Mouse (Mus musculus): ENCODE data around the gene Dock1.

Dock1 gene

GRCm38 (mm10) chr7:135157571-135157970 lies 487.1 kb downstream of the Dock1 start:
- in situ Hi-C loops (cut with MboI, MseI), result loop anchor here (10.0 kb wide), 1 partner anchor 597 kb away; no protein-coding TSS in a partner anchor

GRCm38 (mm10) chr7:135158381-135158780 lies 487.9 kb downstream of the Dock1 start:
- in situ Hi-C loops (cut with MboI, MseI), result loop anchor here (10.0 kb wide), 1 partner anchor 596 kb away; no protein-coding TSS in a partner anchor

- in situ Hi-C loops (cut with MboI, MseI), result loop anchor here (10.0 kb wide), 1 partner anchor 595 kb away; no protein-coding TSS in a partner anchor
Measured at GRCm38 (mm10) chr7:135159606-135160005, 489.2 kb downstream of the Dock1 start.

- in situ Hi-C loops (cut with MboI, MseI), result no loop called here
Measured at GRCm38 (mm10) chr7:135165155-135165554, 494.7 kb downstream of the Dock1 start.

- in situ Hi-C loops (cut with MboI, MseI), result no loop called here
Measured at GRCm38 (mm10) chr7:135169936-135170335, 499.5 kb downstream of the Dock1 start.

GRCm38 (mm10) chr7:135172219-135172618 lies 501.8 kb downstream of the Dock1 start:
- in situ Hi-C loops (cut with MboI, MseI), result no loop called here

- in situ Hi-C loops (cut with MboI, MseI), result no loop called here
Measured at GRCm38 (mm10) chr7:135194190-135194589, 523.7 kb downstream of the Dock1 start.

- in situ Hi-C loops (cut with MboI, MseI), result no loop called here
Measured at GRCm38 (mm10) chr7:135195631-135196030, 525.2 kb downstream of the Dock1 start.

GRCm38 (mm10) chr7:135196828-135197227 lies 526.4 kb downstream of the Dock1 start:
- in situ Hi-C loops (cut with MboI, MseI), result no loop called here

GRCm38 (mm10) chr7:135203920-135204319 lies 533.5 kb downstream of the Dock1 start:
- in situ Hi-C loops (cut with MboI, MseI), result no loop called here

GRCm38 (mm10) chr7:135205111-135205510 lies 534.7 kb downstream of the Dock1 start:
- in situ Hi-C loops (cut with MboI, MseI), result no loop called here

- in situ Hi-C loops (cut with MboI, MseI), result no loop called here
Measured at GRCm38 (mm10) chr7:135208947-135209567, 538.6 kb downstream of the Dock1 start.

- in situ Hi-C loops (cut with MboI, MseI), result no loop called here
Measured at GRCm38 (mm10) chr7:135210296-135210695, 539.8 kb downstream of the Dock1 start.

- in situ Hi-C loops (cut with MboI, MseI), result no loop called here
Measured at GRCm38 (mm10) chr7:135210831-135211230, 540.4 kb downstream of the Dock1 start.

GRCm38 (mm10) chr7:135212505-135212904 lies 542.1 kb downstream of the Dock1 start:
- in situ Hi-C loops (cut with MboI, MseI), result no loop called here

GRCm38 (mm10) chr7:135221475-135221874 lies 551.0 kb downstream of the Dock1 start:
- in situ Hi-C loops (cut with MboI, MseI), result no loop called here

Measured in T-helper 1 cell (primary cell).